Comparison of ENCODE assay signal across 8 mouse cellular contexts in the genomic region with DNA sequence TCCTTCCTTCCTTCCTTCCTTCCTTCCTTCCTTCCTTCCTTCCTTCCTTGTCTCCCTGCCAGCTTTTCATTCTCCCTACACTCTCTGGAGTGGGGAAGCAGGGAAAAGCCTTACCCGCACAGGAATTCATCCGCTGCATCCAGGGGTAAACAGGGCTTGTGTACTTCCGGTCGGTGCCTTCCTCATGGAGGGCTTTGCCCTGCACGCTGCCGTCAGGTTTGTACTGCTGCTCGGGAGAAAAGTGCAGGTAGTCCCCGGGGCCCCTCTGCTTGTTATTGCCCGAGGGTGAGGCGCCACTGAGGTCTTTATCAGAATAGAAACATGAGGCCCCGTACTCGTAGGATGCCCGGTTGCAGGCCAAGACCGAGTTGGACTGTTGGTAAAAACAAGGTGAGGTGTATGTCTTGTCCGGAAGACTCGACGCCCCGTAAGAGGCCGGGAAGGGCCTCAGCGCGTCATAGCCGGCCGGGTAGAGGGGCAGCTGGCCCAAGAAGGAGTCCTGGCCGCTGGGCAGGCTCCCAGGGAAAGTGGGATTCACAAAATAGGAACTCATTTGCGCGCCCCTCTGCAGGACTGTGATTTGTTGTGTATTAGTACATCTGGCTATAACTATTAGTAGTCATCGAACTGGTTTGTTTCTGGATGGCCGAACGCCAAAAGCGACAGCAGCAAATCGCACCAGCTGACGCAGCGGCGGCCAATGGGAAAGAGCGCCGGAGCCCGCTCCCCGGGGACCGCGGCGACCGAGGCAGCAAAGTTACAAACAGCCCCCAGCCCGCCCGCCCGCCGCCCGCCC. TPM values are rescaled to one million over a fixed set of nuclear protein-coding genes. Genes with fewer than 3 reads are reported as not detected.
DNase-seq lines count a peak whose midpoint lies in the region; ATAC-seq and TF ChIP-seq lines count a peak whose summit lies in the region.

TSS of gene Hoxa6 (minus strand) at position 651 of the 796 bp plus-strand sequence.

- no peak for TF ChIP-seq POLR2A in embryonic fibroblast, embryonic 13.5 days (IDR thresholded peaks at IDR 0.05; ENCODE audit: low read depth, low read length)

- peaks cover 100% of the 10 kb centered on the region for H3K27me3 ChIP-seq in midbrain, embryonic 13.5 days
- H3K27me3 ChIP-seq in midbrain, embryonic 16.5 days (ENCODE audit: control insufficient read depth, insufficient read depth, low read depth, low read length) = peaks cover 86% of the 10 kb centered on the region
- H3K27me3 ChIP-seq in kidney, embryonic 15.5 days = peaks cover 4% of the 10 kb centered on the region; the same call in 1 of the 2 replicates
- no peaks in the 10 kb centered on the region for H3K27me3 ChIP-seq in neural tube, embryonic 13.5 days
- peaks cover 100% of the 10 kb centered on the region for H3K27me3 ChIP-seq in forebrain, embryonic 10.5 days (ENCODE audit: poor library complexity, severe bottlenecking)

- H3K4me2 ChIP-seq in midbrain, embryonic 13.5 days (replicated peaks) = peak within 1 kb of the TSS; percentile 29; the same call in 1 of the 2 replicates
- H3K4me2 ChIP-seq in midbrain, embryonic 16.5 days (ENCODE audit: low read length) = no peak within 1 kb of the TSS
- H3K4me2 ChIP-seq in kidney, embryonic 15.5 days = peak within 1 kb of the TSS; percentile 92
- H3K4me2 ChIP-seq in neural tube, embryonic 13.5 days = peak within 1 kb of the TSS; percentile 97

- no peaks in the 10 kb centered on the region for H3K9me3 ChIP-seq in midbrain, embryonic 13.5 days
- no peaks in the 10 kb centered on the region for H3K9me3 ChIP-seq in midbrain, embryonic 16.5 days (replicated peaks; ENCODE audit: control insufficient read depth, low read length, poor library complexity, severe bottlenecking)
- H3K9me3 ChIP-seq in kidney, embryonic 15.5 days (replicated peaks) = no peaks in the 10 kb centered on the region
- H3K9me3 ChIP-seq in neural tube, embryonic 13.5 days = no peaks in the 10 kb centered on the region
- no peaks in the 10 kb centered on the region for H3K9me3 ChIP-seq in forebrain, embryonic 10.5 days

- no peak within 1 kb of the TSS for H3K9ac ChIP-seq in midbrain, embryonic 13.5 days (replicated peaks)
- H3K9ac ChIP-seq in midbrain, embryonic 16.5 days (ENCODE audit: low read depth, low read length) = no peak within 1 kb of the TSS
- peak within 1 kb of the TSS; percentile 62 for H3K9ac ChIP-seq in kidney, embryonic 15.5 days
- peak within 1 kb of the TSS; percentile 100 for H3K9ac ChIP-seq in neural tube, embryonic 13.5 days

- WGBS in midbrain, embryonic 13.5 days = 1% methylated on average over 47 of the region's 47 CpGs
- WGBS in midbrain, embryonic 16.5 days = 2% methylated on average over 45 of the region's 47 CpGs
- 2% methylated on average over 47 of the region's 47 CpGs for WGBS in kidney, embryonic 15.5 days
- WGBS in neural tube, embryonic 13.5 days = under 1% methylated on average over 47 of the region's 47 CpGs
- WGBS in forebrain, embryonic 10.5 days = 1% methylated on average over 47 of the region's 47 CpGs

- TF ChIP-seq CTCF in embryonic fibroblast, embryonic 13.5 days (IDR thresholded peaks at IDR 0.05; ENCODE audit: borderline replicate concordance, insufficient read depth, low read length) = no peak

- no peak within 1 kb of the TSS; the same call in 1 of the 2 replicates for H3K4me3 ChIP-seq in midbrain, embryonic 13.5 days (replicated peaks)
- H3K4me3 ChIP-seq in midbrain, embryonic 16.5 days (ENCODE audit: low read depth, low read length) = no peak within 1 kb of the TSS
- peak within 1 kb of the TSS; percentile 33 for H3K4me3 ChIP-seq in embryonic fibroblast, embryonic 13.5 days (ENCODE audit: insufficient read depth, low read length)
- H3K4me3 ChIP-seq in kidney, embryonic 15.5 days (replicated peaks) = peak within 1 kb of the TSS; percentile 69
- H3K4me3 ChIP-seq in neural tube, embryonic 13.5 days = peak within 1 kb of the TSS; percentile 96
- H3K4me3 ChIP-seq in forebrain, embryonic 10.5 days = no peak within 1 kb of the TSS

- no peak within 1 kb of the TSS for H3K27ac ChIP-seq in midbrain, embryonic 13.5 days
- H3K27ac ChIP-seq in midbrain, embryonic 16.5 days (ENCODE audit: low read length) = no peak within 1 kb of the TSS
- no peak within 1 kb of the TSS; the same call in 1 of the 2 replicates for H3K27ac ChIP-seq in embryonic fibroblast, embryonic 13.5 days (ENCODE audit: insufficient read depth, low read length)
- peak within 1 kb of the TSS; percentile 90 for H3K27ac ChIP-seq in kidney, embryonic 15.5 days
- peak within 1 kb of the TSS; percentile 100 for H3K27ac ChIP-seq in neural tube, embryonic 13.5 days (replicated peaks)
- no peak within 1 kb of the TSS for H3K27ac ChIP-seq in forebrain, embryonic 10.5 days

- no peak for ATAC-seq in midbrain, embryonic 13.5 days
- ATAC-seq in midbrain, embryonic 16.5 days = no peak
- ATAC-seq in kidney, embryonic 15.5 days (replicated peaks; ENCODE audit: low FRiP score) = peak; percentile 3; the same call in 1 of the 2 replicates
- ATAC-seq in neural tube, embryonic 13.5 days (ENCODE audit: low read depth) = no peak

- H3K4me1 ChIP-seq in midbrain, embryonic 13.5 days (replicated peaks) = peaks cover 15% of the 10 kb centered on the region
- H3K4me1 ChIP-seq in midbrain, embryonic 16.5 days (ENCODE audit: control insufficient read depth, insufficient read depth, low read length) = peaks cover 5% of the 10 kb centered on the region; the same call in 1 of the 2 replicates
- H3K4me1 ChIP-seq in embryonic fibroblast, embryonic 13.5 days (ENCODE audit: control insufficient read depth, insufficient read depth, low read length) = no peaks in the 10 kb centered on the region
- peaks cover 78% of the 10 kb centered on the region for H3K4me1 ChIP-seq in kidney, embryonic 15.5 days
- peaks cover 79% of the 10 kb centered on the region for H3K4me1 ChIP-seq in neural tube, embryonic 13.5 days (replicated peaks)
- peaks cover 34% of the 10 kb centered on the region for H3K4me1 ChIP-seq in forebrain, embryonic 10.5 days

- no peaks in the 10 kb centered on the region for H3K36me3 ChIP-seq in midbrain, embryonic 13.5 days
- H3K36me3 ChIP-seq in midbrain, embryonic 16.5 days (ENCODE audit: control insufficient read depth, insufficient read depth, low read length) = no peaks in the 10 kb centered on the region
- H3K36me3 ChIP-seq in kidney, embryonic 15.5 days = peaks cover 21% of the 10 kb centered on the region
- peaks cover 33% of the 10 kb centered on the region for H3K36me3 ChIP-seq in neural tube, embryonic 13.5 days
- H3K36me3 ChIP-seq in forebrain, embryonic 10.5 days (replicated peaks) = no peaks in the 10 kb centered on the region

- DNase-seq in cerebellum, adult 8-10 months = no peak
- DNase-seq in thymus, adult 18-20 months = no peak
- no peak for DNase-seq in forebrain, embryonic 10.5 days (ENCODE audit: extremely low spot score, low spot score)

RNA-seq across cellular contexts. Expression of gene Hoxa6, which starts in this region (rescaled TPM):
- polyA plus RNA-seq in midbrain, embryonic 13.5 days (2015; fragmentation: Nextera tagmentation; extraction: Ambion mirVana) = not detected in 2 replicates
- not detected in 2 replicates for polyA plus RNA-seq in midbrain, embryonic 16.5 days (2015; fragmentation: Nextera tagmentation; extraction: Ambion mirVana)
- polyA plus RNA-seq in embryonic fibroblast, embryonic 13.5 days (2011; ENCODE audit: insufficient read length, low read depth, missing spikeins) = 2.8 and 4.2 TPM in 2 replicates
- polyA plus RNA-seq in kidney, embryonic 15.5 days (2015; fragmentation: Nextera tagmentation; extraction: Ambion mirVana) = 4.2 and 4.3 TPM in 2 replicates
- 20.3 and 25.8 TPM in 2 replicates for polyA plus RNA-seq in neural tube, embryonic 13.5 days (2015; fragmentation: Nextera tagmentation; extraction: Ambion mirVana)
- not detected in 2 replicates for polyA plus RNA-seq in forebrain, embryonic 10.5 days (2016; fragmentation: Nextera tagmentation; extraction: Ambion mirVana)

Comparison
In these comparisons a context has a peak if more than half of its experiments do, and no peak if none do; other contexts are left out.
1. H3K27ac ChIP-seq: peak in kidney, embryonic 15.5 days (single experiment) and neural tube, embryonic 13.5 days (single experiment); none in midbrain, embryonic 13.5 days (single experiment), midbrain, embryonic 16.5 days (single experiment), embryonic fibroblast, embryonic 13.5 days (single experiment) and forebrain, embryonic 10.5 days (single experiment).
2. H3K4me3 ChIP-seq: peak in embryonic fibroblast, embryonic 13.5 days (single experiment), kidney, embryonic 15.5 days (single experiment) and neural tube, embryonic 13.5 days (single experiment); none in midbrain, embryonic 13.5 days (single experiment), midbrain, embryonic 16.5 days (single experiment) and forebrain, embryonic 10.5 days (single experiment).
3. H3K9ac ChIP-seq: peak in kidney, embryonic 15.5 days (single experiment) and neural tube, embryonic 13.5 days (single experiment); none in midbrain, embryonic 13.5 days (single experiment) and midbrain, embryonic 16.5 days (single experiment).